Mouse (Mus musculus): ENCODE measurements around the gene Hs6st3.

GRCm38 (mm10) chr14:119779982-119780588 lies 641.9 kb downstream of the Hs6st3 start:
- no peak for TF ChIP-seq CTCF (IDR thresholded peaks at IDR 0.05; ENCODE audit: extremely low read depth, insufficient read depth, low read length)
- no peak for TF ChIP-seq POLR2A (IDR thresholded peaks at IDR 0.05; ENCODE audit: extremely low read depth, insufficient read depth, low read length)

All from cortical plate, adult 2 months (tissue).